Mouse (Mus musculus) limb, embryonic 13.5 days (tissue): ENCODE results near the gene Ceacam9. TPM values are rescaled to one million over a fixed set of nuclear protein-coding genes. Genes with fewer than 3 reads are reported as not detected.

ENCODE experiments used
- polyA plus RNA-seq: library from polyadenylated mRNA; unstranded; fragments of >200 nt; fragmentation: Nextera tagmentation; extraction: Ambion mirVana; gene quantifications from 2 replicates; pipeline ENCODE4 v1.2.1, GENCODE M21; 2015

The Ceacam9 gene
- polyA plus RNA-seq, 1 experiment from 2014 or later = not detected

Other genes with a start within 250 kb of the Ceacam9 start
- 0.15 and 0.51 TPM in 2 replicates for gene Npas1, start 244.2 kb upstream of the Ceacam9 start, polyA plus RNA-seq
- gene Arhgap35, start 106.9 kb upstream of the Ceacam9 start, polyA plus RNA-seq = 21.3 and 23.6 TPM in 2 replicates
- not detected in 2 replicates for gene Ceacam15, start 46.2 kb upstream of the Ceacam9 start, polyA plus RNA-seq
- 243 and 265 TPM in 2 replicates for gene Ap2s1, start 16.5 kb downstream of the Ceacam9 start, polyA plus RNA-seq
- gene Slc1a5, start 59.4 kb downstream of the Ceacam9 start, polyA plus RNA-seq = 33.1 and 35.5 TPM in 2 replicates
- 117 and 124 TPM in 2 replicates for gene Strn4, start 94.0 kb downstream of the Ceacam9 start, polyA plus RNA-seq
- gene Fkrp, start 94.8 kb downstream of the Ceacam9 start, polyA plus RNA-seq = 32.4 and 33.3 TPM in 2 replicates
- gene Prkd2, start 121.0 kb downstream of the Ceacam9 start, polyA plus RNA-seq = 20.8 and 20.9 TPM in 2 replicates
- 5.1 and 6.1 TPM in 2 replicates for gene Dact3, start 153.4 kb downstream of the Ceacam9 start, polyA plus RNA-seq
- 15.4 and 16.0 TPM in 2 replicates for gene Gng8, start 169.9 kb downstream of the Ceacam9 start, polyA plus RNA-seq
- gene Ptgir, start 184.6 kb downstream of the Ceacam9 start, polyA plus RNA-seq = 2.0 TPM in 2 replicates
- 103 and 115 TPM in 2 replicates for gene Calm3, start 202.2 kb downstream of the Ceacam9 start, polyA plus RNA-seq
- gene Pnmal2, start 222.8 kb downstream of the Ceacam9 start, polyA plus RNA-seq = 22.7 and 23.4 TPM in 2 replicates
- 1.00 and 1.0 TPM in 2 replicates for gene Pnmal1, start 237.8 kb downstream of the Ceacam9 start, polyA plus RNA-seq